Mouse (Mus musculus): ENCODE measurements around the gene Il22ra2. TPM values are rescaled to one million over a fixed set of nuclear protein-coding genes. Genes with fewer than 3 reads are reported as not detected.

The Il22ra2 gene
- not detected for polyA plus RNA-seq (2017; shearing (Covaris generic))

GRCm38 (mm10) chr10:19621408-19622048 is at the start of gene Il22ra2:
Gene Il22ra2, plus strand, starts transcription at chr10:19621998.

GRCm38 (mm10) chr10:19591641-19592441 is 30.0 kb upstream of the Il22ra2 start, which contains the start of gene Ifngr1:
Gene Ifngr1, plus strand, starts transcription at chr10:19591949.

Other genes with a start within 250 kb of the Il22ra2 start
- gene Ifngr1, start 30.0 kb upstream of the Il22ra2 start, polyA plus RNA-seq (2017; shearing (Covaris generic)): 100 to 1,000 TPM; 253 to 599 TPM
- not detected for gene Il20ra, start 90.6 kb downstream of the Il22ra2 start, polyA plus RNA-seq (2017; shearing (Covaris generic))
- gene Slc35d3, start 229.5 kb downstream of the Il22ra2 start, polyA plus RNA-seq (2017; shearing (Covaris generic)): under 1 TPM in 1 of 2 experiments, not detected in 1; 0.55 TPM

Data from activated CD4-positive, CD25-positive, alpha-beta regulatory T cell (primary cell).